Mouse (Mus musculus): Measurements from ENCODE around the gene Sema7a.
A peak's percentile ranks its signal among the peaks of the same experiment; 100 is the strongest.

The Sema7a gene

GRCm38 (mm10) chr9:57961863-57962778 is 22.2 kb downstream of the Sema7a start:
- peak in 1 of 2 experiments; percentile 55 for DNase-seq

GRCm38 (mm10) chr9:57963249-57963997 is 23.5 kb downstream of the Sema7a start:
- DNase-seq, result no peak

- no peak for DNase-seq
These were observed 24.1 kb downstream of the Sema7a start for GRCm38 (mm10) chr9:57963998-57964395.

- DNase-seq, result no peak
These were observed 24.8 kb downstream of the Sema7a start for GRCm38 (mm10) chr9:57964528-57965250.

- no peak for DNase-seq
These were observed 25.6 kb downstream of the Sema7a start for GRCm38 (mm10) chr9:57965281-57966185.

GRCm38 (mm10) chr9:57967237-57967960 is 27.5 kb downstream of the Sema7a start:
- DNase-seq, result no peak

- no peak for DNase-seq
These were observed 28.4 kb downstream of the Sema7a start for GRCm38 (mm10) chr9:57968166-57968771.

GRCm38 (mm10) chr9:57968783-57969542 is 29.1 kb downstream of the Sema7a start:
- no peak for DNase-seq

GRCm38 (mm10) chr9:57969736-57970495 is 30.0 kb downstream of the Sema7a start:
- peak; percentile 64 to 82 for DNase-seq

- no peak for DNase-seq
These were observed 31.5 kb downstream of the Sema7a start for GRCm38 (mm10) chr9:57971413-57971812.

- DNase-seq, result no peak
These were observed 32.3 kb downstream of the Sema7a start for GRCm38 (mm10) chr9:57972141-57972591.

- DNase-seq, result no peak
These were observed 33.0 kb downstream of the Sema7a start for GRCm38 (mm10) chr9:57972776-57973439.

GRCm38 (mm10) chr9:57973440-57974066 is 33.6 kb downstream of the Sema7a start:
- DNase-seq, result no peak

- DNase-seq, result no peak
These were observed 34.3 kb downstream of the Sema7a start for GRCm38 (mm10) chr9:57974221-57974620.

GRCm38 (mm10) chr9:57975200-57975821 is 35.4 kb downstream of the Sema7a start:
- DNase-seq, result no peak

- DNase-seq, result no peak
These were observed 38.1 kb downstream of the Sema7a start for GRCm38 (mm10) chr9:57978025-57978424.

- DNase-seq, result no peak
These were observed 38.9 kb downstream of the Sema7a start for GRCm38 (mm10) chr9:57978858-57979257.

GRCm38 (mm10) chr9:57980570-57980969 is 40.7 kb downstream of the Sema7a start:
- no peak for DNase-seq

All from lung, adult 18-20 months (tissue).